Mouse (Mus musculus) spleen, adult 2 months (tissue): ENCODE results near the gene Lypd8.

Source experiments
- CTCF ChIP-seq: fragments of 200-500 bp; IDR thresholded peaks from 2 replicates; pipeline ENCODE4 v1.5.1; 2011; ENCODE audit warnings: mild to moderate bottlenecking, inconsistent platforms; ENCODE audit not compliant: insufficient read depth, insufficient read length, insufficient replicate concordance; ENCODE audit errors: extremely low read depth
- POLR2A ChIP-seq: fragments of 200-500 bp; IDR thresholded peaks from 2 replicates; pipeline ENCODE4 v1.6.1; 2011; ENCODE audit warnings: low read depth, low read length, inconsistent platforms

DNA sequence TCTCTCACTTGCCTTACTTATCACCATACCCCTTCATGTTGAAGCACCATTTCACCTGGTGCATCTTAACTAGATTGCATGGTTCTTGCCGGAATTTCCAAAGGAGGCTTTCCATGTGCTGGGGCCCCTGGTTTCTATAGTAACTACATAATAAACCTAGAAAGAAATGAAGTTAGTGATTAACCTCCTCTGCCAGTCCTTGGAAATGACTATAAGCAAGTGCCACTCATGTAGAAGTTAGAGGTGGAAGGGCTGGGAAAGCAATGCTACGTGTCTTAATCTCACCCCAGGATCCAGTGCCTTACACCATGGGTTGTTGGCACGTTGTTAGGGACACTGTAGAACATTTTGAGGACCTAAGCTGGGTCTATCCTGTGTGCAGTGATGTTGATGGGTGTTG, 14.4 kb upstream of the Lypd8 start:
- no peak for TF ChIP-seq POLR2A
- no peak for TF ChIP-seq CTCF
